Mouse (Mus musculus) forebrain, embryonic 16.5 days (tissue): ENCODE measurements around the gene Fam92b. TPM values are rescaled to one million over a fixed set of nuclear protein-coding genes. Genes with fewer than 3 reads are reported as not detected.

ENCODE experiments used
- ATAC-seq: fragments of 200-750 bp; cut with Nextera tagmentation; 2 replicates; pipeline ENCODE4 v1.8.0; 2017; ENCODE audit warnings: mild to moderate bottlenecking, moderate library complexity
- H3K27ac ChIP-seq: fragments of 300-500 bp; sonication (generic); 2 replicates; pipeline ENCODE4 v1.5.1; 2014; ENCODE audit warnings: low read length, control low read depth
- H3K27me3 ChIP-seq: fragments of 300-500 bp; sonication (generic); replicated peaks from 2 replicates; pipeline ENCODE4 v1.6.1; 2014; ENCODE audit warnings: low read length; ENCODE audit not compliant: control insufficient read depth, insufficient read depth
- H3K36me3 ChIP-seq: fragments of 300-500 bp; sonication (generic); 2 replicates; pipeline ENCODE4 v1.6.1; 2014; ENCODE audit not compliant: control insufficient read depth, insufficient read depth
- H3K4me1 ChIP-seq: fragments of 300-500 bp; sonication (generic); replicated peaks from 2 replicates; pipeline ENCODE4 v1.6.1; 2014; ENCODE audit warnings: low read length; ENCODE audit not compliant: control insufficient read depth, insufficient read depth
- H3K4me2 ChIP-seq: fragments of 300-500 bp; sonication (generic); 2 replicates; pipeline ENCODE4 v1.6.1; 2014; ENCODE audit warnings: mild to moderate bottlenecking, low read length, control low read depth
- H3K4me3 ChIP-seq: fragments of 300-500 bp; sonication (generic); replicated peaks from 2 replicates; pipeline ENCODE4 v1.5.1; 2014; ENCODE audit warnings: mild to moderate bottlenecking, low read length, control low read depth
- H3K9ac ChIP-seq: fragments of 300-500 bp; sonication (generic); replicated peaks from 2 replicates; pipeline ENCODE4 v1.6.1; 2014; ENCODE audit warnings: low read depth, low read length, control low read depth
- H3K9me3 ChIP-seq: fragments of 300-500 bp; sonication (generic); 2 replicates; pipeline ENCODE4 v1.6.1; 2016; ENCODE audit warnings: low read length; ENCODE audit not compliant: control insufficient read depth
- WGBS: fragments of 180-500 bp; shearing (Covaris S2); extraction: QIAGEN DNeasy Blood & Tissue Kit; methylation state at CpG from one replicate; pipeline ENCODE4 v1.1.7; 2014; 5-methylcytosine and 5-hydroxymethylcytosine counted together
- polyA plus RNA-seq: library from polyadenylated mRNA; unstranded; fragments of >200 nt; fragmentation: Nextera tagmentation; extraction: Ambion mirVana; gene quantifications from 2 replicates; pipeline ENCODE4 v1.2.1, GENCODE M21; 2015

Fam92b gene
- polyA plus RNA-seq, 1 experiment from 2014 or later, result 1.8 TPM

DNA sequence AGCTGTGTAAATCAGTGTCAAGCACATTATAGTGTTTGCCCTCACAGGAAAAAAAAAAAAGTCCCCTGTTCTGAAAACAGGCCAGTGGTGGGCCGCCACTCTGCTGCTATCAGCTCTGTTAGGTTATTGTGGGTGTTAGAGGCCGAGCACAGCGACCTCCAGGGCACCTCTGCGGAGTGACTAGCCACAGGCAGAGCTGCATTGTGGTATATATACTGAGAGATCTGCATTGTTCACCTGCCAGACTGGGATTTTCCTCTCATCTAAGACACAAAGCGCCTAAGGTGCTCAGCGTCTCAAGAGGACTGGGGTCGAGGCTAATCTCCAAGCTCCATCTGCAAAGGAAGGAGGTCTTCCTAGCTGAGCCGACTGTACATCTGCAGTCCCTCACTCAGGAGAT is 13.9 kb downstream of the Fam92b start:
- WGBS, result 70% methylated on average over 8 of the region's 8 CpGs
- Histone ChIP-seq H3K4me3 (no peak overlapping the region), H3K36me3 (no peaks in the 10 kb centered on the region), H3K9me3 (no peaks in the 10 kb centered on the region), H3K9ac (no peak overlapping the region), H3K4me1 (peaks cover 23% of the 10 kb centered on the region), H3K4me2 (no peak overlapping the region), H3K27me3 (no peaks in the 10 kb centered on the region), H3K27ac (no peak overlapping the region)
- no peak for ATAC-seq

DNA sequence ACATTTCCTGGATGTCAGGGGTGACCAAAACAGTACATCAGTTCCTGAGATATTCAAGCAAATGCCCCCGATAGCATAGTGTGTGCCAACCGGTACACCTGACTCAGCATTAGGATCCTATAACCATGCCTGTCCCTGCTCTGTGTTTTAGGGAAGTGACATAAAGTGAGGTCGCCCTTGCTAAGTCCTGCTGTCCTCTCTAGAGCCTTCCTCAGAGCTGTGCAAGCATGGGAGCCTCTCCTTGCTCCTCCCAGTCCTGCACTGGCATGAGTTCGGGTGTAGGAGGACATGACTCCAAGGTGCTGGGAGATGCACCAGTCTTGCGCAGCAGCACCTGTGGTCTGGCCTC is 14.9 kb downstream of the Fam92b start:
- ATAC-seq, result no peak
- no peaks in the 10 kb centered on the region for H3K36me3 ChIP-seq
- H3K4me2 ChIP-seq, result no peak overlapping the region
- H3K27me3 ChIP-seq, result no peaks in the 10 kb centered on the region
- H3K4me1 ChIP-seq, result peaks cover 13% of the 10 kb centered on the region
- no peak overlapping the region for H3K27ac ChIP-seq
- no peak overlapping the region for H3K4me3 ChIP-seq
- no peak overlapping the region for H3K9ac ChIP-seq
- H3K9me3 ChIP-seq, result no peaks in the 10 kb centered on the region
- WGBS, result 89% methylated on average over 5 of the region's 5 CpGs

DNA sequence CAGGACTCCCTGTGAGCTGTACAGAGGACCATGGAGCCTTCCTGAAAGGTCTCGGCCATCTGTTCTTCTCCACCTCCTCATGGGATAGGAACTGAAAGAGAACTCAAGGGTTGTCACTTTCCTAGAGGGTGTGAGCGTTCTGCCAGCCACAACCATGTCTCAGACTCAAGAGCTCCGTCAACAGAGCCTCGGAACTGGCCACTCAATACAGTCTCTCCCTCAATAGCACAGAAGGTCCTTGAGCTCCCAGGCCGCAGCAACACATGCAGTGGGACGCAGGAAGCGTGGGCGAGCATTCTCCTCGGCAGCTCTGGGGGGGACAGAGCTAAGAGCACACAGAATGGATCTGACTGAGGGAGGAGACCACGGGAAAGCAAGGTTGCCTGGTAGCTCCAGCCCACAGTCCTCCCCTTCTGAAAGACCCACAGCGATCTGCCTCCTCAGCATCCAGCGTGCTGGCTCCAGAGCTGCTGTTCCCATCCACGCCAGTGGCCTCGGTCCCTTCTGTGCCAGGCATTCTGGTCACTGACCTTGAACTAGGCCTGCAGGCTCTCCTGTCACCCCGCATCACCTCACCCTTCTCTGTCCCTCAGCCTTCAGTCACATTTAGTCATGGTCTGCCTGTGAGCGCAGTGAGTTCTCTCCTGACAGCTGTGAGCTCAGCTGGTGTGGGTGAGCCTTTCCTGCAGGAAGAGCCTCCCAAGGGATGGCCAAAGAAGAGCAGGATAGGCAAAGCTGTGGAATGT is 15.4 kb downstream of the Fam92b start:
- Histone ChIP-seq H3K4me3 (no peak overlapping the region), H3K27ac (no peak overlapping the region), H3K4me1 (peaks cover 13% of the 10 kb centered on the region), H3K9me3 (no peaks in the 10 kb centered on the region), H3K27me3 (no peaks in the 10 kb centered on the region), H3K36me3 (no peaks in the 10 kb centered on the region), H3K4me2 (no peak overlapping the region), H3K9ac (no peak overlapping the region)
- WGBS, result 85% methylated on average over 16 of the region's 16 CpGs
- no peak for ATAC-seq

DNA sequence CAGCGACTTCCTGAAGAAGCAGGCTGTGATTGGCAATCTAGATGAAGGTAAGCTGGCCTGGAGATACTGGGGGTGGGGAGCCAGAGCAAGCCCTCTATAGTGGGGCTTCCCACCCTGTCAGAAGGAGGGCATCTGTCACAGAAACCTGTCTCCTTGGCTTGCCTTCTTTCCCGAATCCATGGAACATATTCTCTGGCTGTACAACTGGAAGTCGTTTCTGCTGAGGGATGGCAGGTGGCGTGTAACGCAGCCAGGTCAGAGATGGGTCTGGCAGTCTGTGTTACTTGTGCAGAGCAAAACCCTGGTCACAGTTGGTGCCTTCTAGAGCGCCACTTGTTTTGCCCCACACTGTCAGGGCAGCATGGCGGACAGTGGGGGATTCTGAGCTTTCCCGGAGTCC is 16.9 kb downstream of the Fam92b start:
- Histone ChIP-seq H3K36me3 (no peaks in the 10 kb centered on the region), H3K4me2 (no peak overlapping the region), H3K27ac (peak overlapping the region; percentile 51; the same call in 1 of the 2 replicates), H3K4me3 (no peak overlapping the region), H3K4me1 (peaks cover 13% of the 10 kb centered on the region), H3K27me3 (no peaks in the 10 kb centered on the region), H3K9me3 (no peaks in the 10 kb centered on the region), H3K9ac (no peak overlapping the region)
- ATAC-seq, result peak; percentile 58; the same call in 1 of the 2 replicates
- WGBS, result 68% methylated on average over 8 of the region's 8 CpGs

DNA sequence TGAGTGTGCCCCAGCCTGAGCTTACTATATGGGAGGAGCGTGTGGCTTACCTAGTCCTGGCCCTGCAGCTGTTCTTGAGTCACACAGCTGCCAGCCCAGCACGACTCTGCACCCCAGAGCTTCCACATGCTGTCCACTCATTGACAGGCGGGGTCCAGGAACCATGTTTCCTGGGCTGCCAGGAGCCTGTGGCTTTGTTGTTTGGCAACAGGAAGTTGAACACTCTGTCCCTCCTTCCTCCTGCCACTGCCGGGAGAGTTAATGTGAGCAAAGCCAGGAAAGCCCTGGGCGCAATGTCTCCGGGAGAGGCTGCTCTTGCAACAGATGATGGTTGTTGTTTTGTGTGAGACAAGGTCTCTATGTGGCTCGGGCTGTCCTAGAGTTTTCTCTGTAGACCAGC is 24.6 kb downstream of the Fam92b start:
- Histone ChIP-seq H3K36me3 (no peaks in the 10 kb centered on the region), H3K4me1 (peaks cover 4% of the 10 kb centered on the region; the same call in 1 of the 2 replicates), H3K4me3 (no peak overlapping the region), H3K4me2 (no peak overlapping the region), H3K27ac (no peak overlapping the region), H3K9ac (no peak overlapping the region), H3K9me3 (no peaks in the 10 kb centered on the region), H3K27me3 (no peaks in the 10 kb centered on the region)
- WGBS, result 59% methylated on average over 7 of the region's 7 CpGs
- ATAC-seq, result no peak

DNA sequence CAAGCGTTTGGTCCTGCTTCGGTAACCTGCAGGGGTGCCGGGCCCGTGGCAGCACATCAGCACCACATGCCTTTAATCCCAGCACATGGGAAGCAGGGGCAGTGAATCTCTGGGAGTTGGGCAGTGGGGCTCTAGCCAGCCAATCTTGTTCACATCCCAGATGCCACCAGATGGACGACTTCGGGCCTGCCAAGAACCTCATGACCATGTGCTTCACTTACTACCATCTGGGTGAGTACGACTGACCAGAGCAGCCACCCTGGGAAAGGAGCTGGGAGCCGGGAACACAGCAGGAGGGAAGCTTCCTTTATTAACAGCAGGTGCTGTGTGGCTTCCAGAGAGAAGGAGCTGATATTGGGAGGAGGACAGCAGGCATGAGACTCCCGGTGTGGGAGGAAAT is 26.1 kb downstream of the Fam92b start:
- H3K36me3 ChIP-seq, result no peaks in the 10 kb centered on the region
- no peak overlapping the region for H3K4me2 ChIP-seq
- H3K9ac ChIP-seq, result no peak overlapping the region
- H3K9me3 ChIP-seq, result no peaks in the 10 kb centered on the region
- no peak overlapping the region for H3K27ac ChIP-seq
- WGBS, result 68% methylated on average over 9 of the region's 9 CpGs
- no peaks in the 10 kb centered on the region for H3K27me3 ChIP-seq
- no peak for ATAC-seq
- H3K4me1 ChIP-seq, result peaks cover 4% of the 10 kb centered on the region; the same call in 1 of the 2 replicates
- no peak overlapping the region for H3K4me3 ChIP-seq

DNA sequence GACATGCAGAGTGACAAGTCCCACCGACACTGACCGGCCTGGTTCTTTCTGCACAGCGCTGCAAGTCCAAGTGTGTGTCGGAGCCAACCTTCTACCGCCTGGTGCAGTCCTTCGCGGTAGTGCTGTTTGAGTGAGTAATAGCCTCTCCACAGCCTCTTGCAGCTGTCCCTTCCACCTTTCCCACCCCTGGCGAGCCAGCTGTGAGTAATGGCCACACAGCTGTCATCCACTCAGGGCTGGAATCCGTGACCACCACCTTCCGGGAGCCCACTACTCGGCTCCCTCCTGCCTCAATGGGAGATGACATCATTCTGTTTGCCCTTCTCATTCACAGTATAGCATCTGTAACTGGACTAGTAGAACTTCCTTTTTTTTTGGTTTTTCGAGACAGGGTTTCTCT is 27.2 kb downstream of the Fam92b start:
- Histone ChIP-seq H3K9ac (no peak overlapping the region), H3K27ac (no peak overlapping the region), H3K4me2 (no peak overlapping the region), H3K27me3 (no peaks in the 10 kb centered on the region), H3K36me3 (no peaks in the 10 kb centered on the region), H3K4me1 (peaks cover 4% of the 10 kb centered on the region; the same call in 1 of the 2 replicates), H3K4me3 (no peak overlapping the region), H3K9me3 (no peaks in the 10 kb centered on the region)
- 77% methylated on average over 12 of the region's 12 CpGs for WGBS
- ATAC-seq, result no peak

DNA sequence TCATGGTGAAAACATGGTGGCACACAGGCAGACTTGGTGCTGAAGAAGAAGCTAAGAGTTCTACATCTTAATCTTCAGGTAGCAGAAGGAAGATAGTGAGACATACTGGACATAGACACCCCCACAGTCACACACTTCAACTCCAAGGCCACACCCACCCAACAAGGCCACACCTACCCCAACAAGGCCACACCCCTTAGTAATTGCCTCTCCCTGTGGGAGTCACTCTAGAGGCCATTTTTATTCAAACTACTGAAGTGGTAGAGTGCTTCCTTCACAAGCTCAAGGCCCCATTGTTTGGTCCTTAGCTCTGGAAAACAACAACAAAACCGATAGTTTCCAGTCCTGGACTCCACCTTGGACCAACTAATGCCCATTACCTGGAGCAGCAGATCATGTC is 31.2 kb downstream of the Fam92b start:
- Histone ChIP-seq H3K4me3 (no peak overlapping the region), H3K9ac (no peak overlapping the region), H3K4me1 (peaks cover 19% of the 10 kb centered on the region), H3K36me3 (no peaks in the 10 kb centered on the region), H3K27me3 (no peaks in the 10 kb centered on the region), H3K9me3 (no peaks in the 10 kb centered on the region), H3K27ac (no peak overlapping the region), H3K4me2 (no peak overlapping the region)
- ATAC-seq, result no peak
- 84% methylated on average over 1 of the region's 1 CpGs for WGBS

DNA sequence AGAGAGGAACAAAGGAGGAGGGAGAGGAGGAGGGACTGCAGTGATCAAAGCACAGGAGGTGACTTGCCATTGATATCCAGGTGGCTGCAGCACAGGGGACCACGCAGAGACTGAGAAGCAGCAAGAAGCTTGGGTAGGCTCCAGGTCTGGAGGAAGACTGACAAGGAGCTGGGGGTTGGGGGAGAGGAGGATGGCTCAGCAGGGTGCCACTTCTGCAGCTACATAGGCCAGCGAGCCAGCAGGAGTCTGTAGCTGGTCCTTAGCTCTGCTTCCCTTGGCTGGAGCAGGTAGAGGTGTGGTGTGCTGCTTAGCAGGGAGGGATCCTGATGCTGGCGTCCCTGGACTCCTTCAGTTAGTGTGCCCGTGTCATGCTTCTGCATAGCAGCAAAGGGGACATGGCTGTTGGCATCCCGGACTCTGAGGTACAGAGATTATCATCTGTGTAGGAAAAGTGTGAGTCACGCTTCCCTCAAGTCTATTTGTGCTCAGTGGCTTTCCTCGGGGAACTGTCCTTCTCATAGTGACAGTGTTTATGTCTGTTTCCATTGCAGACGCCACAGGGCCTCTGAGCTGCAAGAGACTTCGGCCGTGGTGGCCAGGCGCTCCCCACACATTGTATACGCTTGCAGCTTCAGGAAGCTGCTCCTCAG is 32.5 kb downstream of the Fam92b start:
- H3K9ac ChIP-seq, result peak overlapping the region; percentile 10; the same call in 1 of the 2 replicates
- H3K27me3 ChIP-seq, result no peaks in the 10 kb centered on the region
- no peak overlapping the region for H3K4me3 ChIP-seq
- no peak overlapping the region for H3K4me2 ChIP-seq
- peak overlapping the region; percentile 77 for H3K27ac ChIP-seq
- no peaks in the 10 kb centered on the region for H3K9me3 ChIP-seq
- ATAC-seq, result peak; percentile 79
- WGBS, result 55% methylated on average over 12 of the region's 12 CpGs
- H3K4me1 ChIP-seq, result peaks cover 19% of the 10 kb centered on the region
- H3K36me3 ChIP-seq, result no peaks in the 10 kb centered on the region
